Mouse (Mus musculus) ES-Bruce4 (cell line): Measurements from ENCODE around the gene Olfr70. TPM values are rescaled to one million over a fixed set of nuclear protein-coding genes. Genes with fewer than 3 reads are reported as not detected.

ENCODE experiments used
- H3K27ac ChIP-seq: 2 replicates; pipeline ENCODE4 v1.5.1; 2012; ENCODE audit warnings: low read length, inconsistent platforms; ENCODE audit not compliant: insufficient read depth
- H3K27me3 ChIP-seq: 2 replicates; pipeline ENCODE4 v1.6.1; 2012; ENCODE audit warnings: mild to moderate bottlenecking, low read length, inconsistent platforms; ENCODE audit not compliant: control insufficient read depth, poor library complexity, insufficient read depth, severe bottlenecking
- H3K36me3 ChIP-seq: 2 replicates; pipeline ENCODE4 v1.6.1; 2012; ENCODE audit warnings: inconsistent platforms, mild to moderate bottlenecking, low read length, moderate library complexity; ENCODE audit not compliant: control insufficient read depth, poor library complexity, insufficient read depth, severe bottlenecking
- H3K4me1 ChIP-seq: one replicate; pipeline ENCODE4 v1.8.1; 2011; ENCODE audit warnings: low read length; ENCODE audit not compliant: control insufficient read depth, insufficient read depth
- H3K4me3 ChIP-seq: 2 replicates; pipeline ENCODE4 v1.5.1; 2011; ENCODE audit warnings: low read depth, mild to moderate bottlenecking, low read length
- H3K9ac ChIP-seq: 2 replicates; pipeline ENCODE4 v1.6.1; 2012; ENCODE audit warnings: low read depth, mild to moderate bottlenecking, inconsistent platforms; ENCODE audit not compliant: poor library complexity, severe bottlenecking
- H3K9me3 ChIP-seq: replicated peaks from 2 replicates; pipeline ENCODE4 v1.6.1; 2012; ENCODE audit warnings: mild to moderate bottlenecking, low read length, inconsistent platforms; ENCODE audit not compliant: control insufficient read depth, poor library complexity, insufficient read depth, severe bottlenecking
- CTCF ChIP-seq: IDR thresholded peaks from one replicate; pipeline ENCODE4 v1.8.1; 2011; ENCODE audit warnings: low read depth, low read length
- EP300 ChIP-seq: IDR thresholded peaks from 2 replicates; pipeline ENCODE4 v1.6.1; 2011; ENCODE audit warnings: low read depth, low read length; ENCODE audit not compliant: insufficient read depth
- POLR2A ChIP-seq: IDR thresholded peaks from one replicate; pipeline ENCODE4 v1.8.1; 2011; ENCODE audit warnings: low read length; ENCODE audit not compliant: insufficient read depth
- polyA plus RNA-seq: library from polyadenylated mRNA; stranded (reverse); fragments of >200 nt; gene quantifications from 2 replicates; pipeline ENCODE4 v1.2.4, GENCODE M21; 2011; ENCODE audit warnings: low read depth; ENCODE audit not compliant: missing spikeins, insufficient read depth, insufficient read length

Olfr70 gene
- polyA plus RNA-seq, 1 experiment, result not detected

DNA sequence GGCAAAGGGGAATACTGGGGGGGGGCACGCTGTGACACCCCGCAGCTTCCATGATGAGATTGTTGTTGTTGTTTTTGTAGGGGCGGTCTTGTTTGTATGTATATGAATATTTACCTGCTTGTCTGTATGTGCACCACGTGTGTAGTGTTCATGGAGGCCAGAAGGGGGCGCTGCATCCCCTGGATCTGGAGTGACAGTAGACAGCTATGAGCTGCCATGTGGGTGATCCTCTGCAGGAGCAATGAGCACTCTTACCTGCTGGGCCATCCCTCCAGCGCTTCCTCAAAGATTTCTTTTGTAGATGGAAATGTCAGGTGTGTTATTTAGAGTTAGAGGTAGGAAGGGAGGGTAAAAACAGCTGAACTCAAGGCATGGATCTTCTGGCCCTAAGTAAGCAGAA, 2.8 kb upstream of the Olfr70 start:
- no peaks in the 10 kb centered on the region for H3K4me1 ChIP-seq
- TF ChIP-seq EP300 (no peak), POLR2A (no peak), CTCF (peak; percentile 77)
- H3K36me3 ChIP-seq, result no peaks in the 10 kb centered on the region
- H3K9me3 ChIP-seq, result no peaks in the 10 kb centered on the region
- no peak overlapping the region for H3K4me3 ChIP-seq
- H3K27ac ChIP-seq, result no peak overlapping the region
- no peak overlapping the region for H3K9ac ChIP-seq
- no peaks in the 10 kb centered on the region for H3K27me3 ChIP-seq

DNA sequence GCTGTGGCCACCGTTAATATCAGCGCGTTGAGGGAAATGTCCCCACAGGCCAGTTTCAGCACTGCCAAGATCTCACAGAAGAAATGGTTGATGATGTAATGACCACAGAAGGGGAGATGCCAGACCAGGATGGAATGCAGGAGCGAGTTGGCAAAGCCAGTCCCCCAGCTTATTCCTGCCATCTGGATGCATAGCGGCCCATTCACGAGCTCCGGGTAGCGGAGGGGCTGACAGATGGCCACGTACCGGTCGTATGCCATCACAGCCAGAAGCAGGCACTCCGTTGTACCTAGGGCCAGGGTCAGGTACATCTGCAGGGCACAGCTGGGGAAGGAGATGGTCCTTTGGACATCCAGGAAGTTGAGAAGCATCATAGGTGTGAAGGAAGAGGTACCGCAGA, 4.0 kb downstream of the Olfr70 start:
- H3K36me3 ChIP-seq, result no peaks in the 10 kb centered on the region

DNA sequence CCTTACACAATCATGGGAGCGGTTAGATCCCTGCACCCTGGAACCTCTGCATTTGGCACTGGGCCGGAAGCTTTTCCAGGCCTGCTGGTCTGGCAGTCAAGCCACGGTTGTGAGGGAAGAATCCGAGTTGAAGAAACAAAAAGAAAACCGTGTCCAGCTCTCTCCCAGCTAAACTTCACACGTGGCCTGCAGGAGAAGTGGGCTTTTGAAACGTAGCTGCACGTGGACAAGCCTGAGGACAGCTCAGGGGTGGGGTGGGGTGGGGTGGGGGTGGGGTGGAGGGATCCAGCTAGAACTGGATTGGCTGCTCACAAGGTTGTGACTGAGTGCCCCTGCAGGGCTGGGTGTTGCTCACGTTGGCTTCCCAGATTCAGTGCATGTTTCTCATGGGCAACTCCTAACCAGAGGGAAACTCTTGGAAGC, 5.3 kb downstream of the Olfr70 start:
- Histone ChIP-seq H3K4me1 (no peaks in the 10 kb centered on the region), H3K27ac (no peak overlapping the region), H3K9me3 (no peaks in the 10 kb centered on the region), H3K36me3 (no peaks in the 10 kb centered on the region), H3K9ac (no peak overlapping the region), H3K27me3 (no peaks in the 10 kb centered on the region), H3K4me3 (no peak overlapping the region)
- TF ChIP-seq EP300, result no peak
- TF ChIP-seq POLR2A, result no peak
- TF ChIP-seq CTCF, result no peak

More for the DNA sequence above, 4.0 kb downstream of the Olfr70 start:
- no peak overlapping the region for H3K27ac ChIP-seq
- H3K9ac ChIP-seq, result no peak overlapping the region
- no peak overlapping the region for H3K4me3 ChIP-seq
- no peak for TF ChIP-seq CTCF
- TF ChIP-seq POLR2A, result no peak
- TF ChIP-seq EP300, result no peak
- no peaks in the 10 kb centered on the region for H3K27me3 ChIP-seq
- H3K4me1 ChIP-seq, result no peaks in the 10 kb centered on the region
- H3K9me3 ChIP-seq, result no peaks in the 10 kb centered on the region

DNA sequence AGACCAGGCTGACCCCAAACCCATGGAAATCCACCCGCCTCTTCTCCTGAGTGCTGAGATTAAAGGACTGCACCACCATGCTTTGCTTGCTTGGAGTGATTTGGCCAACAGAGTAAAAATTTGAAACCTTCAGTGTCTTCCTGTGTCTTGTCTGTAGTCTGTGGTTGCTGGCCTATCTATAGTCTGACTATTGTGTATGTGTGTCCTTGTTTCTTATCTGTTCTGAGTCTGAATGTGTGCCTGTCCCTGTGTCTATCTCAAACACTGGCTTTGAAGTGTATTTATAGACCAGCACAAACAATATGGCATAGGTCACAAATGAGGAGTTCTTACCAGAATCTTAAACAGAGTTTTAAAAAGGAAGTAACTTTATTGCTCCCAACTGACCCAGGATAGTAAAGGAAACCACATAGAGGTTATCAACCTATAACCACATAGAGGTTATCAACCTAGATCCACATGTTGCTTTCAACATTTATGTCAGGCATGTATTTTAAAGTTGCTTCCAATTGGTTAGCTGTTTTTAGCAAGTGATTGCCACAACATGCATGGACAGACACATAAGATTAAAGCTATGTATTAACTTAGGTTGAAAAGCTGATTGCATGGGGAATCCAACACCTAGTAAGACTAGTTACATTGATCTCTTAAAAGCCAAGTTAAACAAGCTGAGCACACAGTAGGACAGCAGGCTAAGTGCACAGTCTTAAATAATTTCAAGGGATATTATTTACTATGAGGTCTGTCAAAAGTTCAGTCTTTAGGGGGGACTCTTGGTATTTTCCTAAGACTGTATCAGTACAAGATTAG, 6.0 kb downstream of the Olfr70 start:
- TF ChIP-seq EP300 (no peak), CTCF (no peak), POLR2A (no peak)
- H3K4me3 ChIP-seq, result no peak overlapping the region
- H3K27me3 ChIP-seq, result no peaks in the 10 kb centered on the region

DNA sequence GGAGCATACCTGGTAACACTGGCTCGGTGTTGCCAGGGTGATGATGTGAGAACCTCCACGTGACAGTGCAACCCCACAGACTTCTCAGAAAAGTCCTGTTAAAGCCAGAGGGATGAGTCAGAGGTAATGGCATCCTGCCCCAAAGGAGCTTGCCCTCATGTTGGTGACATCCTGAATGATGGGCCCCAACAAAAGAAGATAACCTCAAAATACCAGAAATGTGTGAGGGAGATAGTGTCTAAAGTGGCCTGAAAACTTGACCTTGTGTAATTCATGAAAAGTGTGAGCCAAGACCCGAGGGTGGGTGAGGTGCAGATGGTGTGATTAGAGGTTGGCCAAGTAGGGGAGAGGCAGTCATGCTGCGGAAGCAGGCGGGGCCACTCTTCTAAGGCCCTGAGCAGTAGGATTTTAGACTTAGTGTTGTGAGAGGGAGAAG, 6.8 kb downstream of the Olfr70 start:
- Histone ChIP-seq H3K4me1 (no peaks in the 10 kb centered on the region), H3K4me3 (no peak overlapping the region), H3K27ac (no peak overlapping the region), H3K36me3 (no peaks in the 10 kb centered on the region), H3K9me3 (no peaks in the 10 kb centered on the region), H3K27me3 (no peaks in the 10 kb centered on the region), H3K9ac (no peak overlapping the region)
- TF ChIP-seq POLR2A (no peak), CTCF (no peak), EP300 (no peak)

More for the DNA sequence above, 6.0 kb downstream of the Olfr70 start:
- no peaks in the 10 kb centered on the region for H3K9me3 ChIP-seq
- no peaks in the 10 kb centered on the region for H3K4me1 ChIP-seq
- no peak overlapping the region for H3K27ac ChIP-seq
- no peak overlapping the region for H3K9ac ChIP-seq
- no peaks in the 10 kb centered on the region for H3K36me3 ChIP-seq

DNA sequence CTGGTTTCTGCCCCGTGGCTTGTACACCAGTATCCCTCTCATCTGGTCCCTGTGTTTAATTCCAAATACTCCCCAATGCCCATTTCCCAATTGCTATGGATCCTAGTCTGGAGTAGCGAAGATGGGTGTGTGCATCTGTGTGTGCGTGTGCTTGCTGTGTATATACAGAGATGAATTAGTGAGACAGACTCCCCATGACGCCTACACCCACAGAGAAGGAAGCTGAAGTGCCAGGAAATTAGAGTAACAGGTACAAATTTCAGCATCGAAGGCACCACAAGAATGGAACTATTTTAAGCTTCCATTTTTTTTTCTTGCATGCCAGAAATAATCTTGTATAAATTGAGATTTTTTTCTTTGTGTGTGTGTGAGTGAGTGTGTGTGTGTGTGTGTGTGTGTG, 9.6 kb downstream of the Olfr70 start:
- Histone ChIP-seq H3K27ac (no peak overlapping the region), H3K9me3 (no peaks in the 10 kb centered on the region), H3K9ac (no peak overlapping the region), H3K4me3 (no peak overlapping the region), H3K4me1 (no peaks in the 10 kb centered on the region), H3K27me3 (no peaks in the 10 kb centered on the region), H3K36me3 (no peaks in the 10 kb centered on the region)
- no peak for TF ChIP-seq POLR2A
